8 mouse cellular contexts compared by ENCODE assay signal in the genomic region with DNA sequence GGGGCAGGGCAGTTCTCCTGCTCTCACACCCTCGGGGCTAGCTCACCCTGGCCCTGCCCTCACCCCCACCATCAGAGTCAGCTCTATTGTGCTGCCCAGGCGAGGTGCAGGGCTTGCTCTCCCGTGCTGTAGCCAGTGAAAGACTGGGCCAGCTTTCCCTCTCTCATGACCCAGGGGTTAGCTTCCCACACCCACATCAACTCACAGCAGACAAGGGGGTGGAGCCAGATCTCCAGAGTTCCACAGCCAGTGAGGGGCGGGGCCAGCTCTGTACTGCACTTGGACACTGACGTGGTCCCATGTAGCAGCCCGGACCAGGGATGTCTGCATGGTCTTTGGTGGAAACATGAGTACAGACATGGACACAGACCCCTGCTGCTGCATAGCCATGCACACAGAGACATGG. TPM values are rescaled to one million over a fixed set of nuclear protein-coding genes. Genes with fewer than 3 reads are reported as not detected.
DNase-seq lines count a peak whose midpoint lies in the region; ATAC-seq lines count a peak whose summit lies in the region.

No protein-coding gene starts in this region.

- no peaks in the 10 kb centered on the region for H3K9me3 ChIP-seq in heart, embryonic 14.5 days (ENCODE audit: control insufficient read depth, low read length)
- no peaks in the 10 kb centered on the region for H3K9me3 ChIP-seq in midbrain, embryonic 13.5 days

- H3K4me2 ChIP-seq in heart, embryonic 14.5 days (ENCODE audit: low read length): no peak overlapping the region
- H3K4me2 ChIP-seq in midbrain, embryonic 13.5 days (replicated peaks): no peak overlapping the region

- H3K4me3 ChIP-seq in heart, embryonic 14.5 days (ENCODE audit: control insufficient read depth in 1 of 2, insufficient read depth in 1 of 2, low read depth in 1 of 2, low read length in 2 of 2): no peak overlapping the region
- H3K4me3 ChIP-seq in midbrain, embryonic 13.5 days (replicated peaks): no peak overlapping the region

- peaks cover 10 to 12% of the 10 kb centered on the region in 2 experiments; a peak in 3 of 4 replicates for H3K4me1 ChIP-seq in heart, embryonic 14.5 days (ENCODE audit: control insufficient read depth in 2 of 2, insufficient read depth in 2 of 2, low read length in 2 of 2)
- H3K4me1 ChIP-seq in midbrain, embryonic 13.5 days (replicated peaks): peaks cover 8% of the 10 kb centered on the region

- H3K27me3 ChIP-seq in heart, embryonic 14.5 days (ENCODE audit: control insufficient read depth, insufficient read depth, low read length): no peaks in the 10 kb centered on the region
- no peaks in the 10 kb centered on the region for H3K27me3 ChIP-seq in midbrain, embryonic 13.5 days

- DNase-seq in ovary, postnatal 36 days (ENCODE audit: low spot score): peak; percentile 33
- DNase-seq in ovary, postnatal 14 days (ENCODE audit: low spot score): no peak
- peak; percentile 76 to 86 for DNase-seq in kidney, postnatal 4 days
- DNase-seq in cerebellum, postnatal 10 days: no peak
- no peak for DNase-seq in right cerebral cortex, adult 18-20 months
- DNase-seq in cerebellum, postnatal 25 days: no peak

- ATAC-seq in heart, embryonic 14.5 days (ENCODE audit: insufficient number of reproducible peaks, insufficient read depth, low FRiP score, low read depth): peak; percentile 74
- peak; percentile 72 for ATAC-seq in midbrain, embryonic 13.5 days

- H3K36me3 ChIP-seq in heart, embryonic 14.5 days (ENCODE audit: control insufficient read depth, insufficient read depth, low read length): no peaks in the 10 kb centered on the region
- no peaks in the 10 kb centered on the region for H3K36me3 ChIP-seq in midbrain, embryonic 13.5 days

- 23% methylated on average over 6 of the region's 6 CpGs for WGBS in heart, embryonic 14.5 days
- 17% methylated on average over 6 of the region's 6 CpGs for WGBS in midbrain, embryonic 13.5 days

- H3K9ac ChIP-seq in heart, embryonic 14.5 days (ENCODE audit: low read length): no peak overlapping the region
- no peak overlapping the region for H3K9ac ChIP-seq in midbrain, embryonic 13.5 days (replicated peaks)

- H3K27ac ChIP-seq in heart, embryonic 14.5 days (replicated peaks in 1 of 2; ENCODE audit: control insufficient read depth in 1 of 2, insufficient read depth in 1 of 2, low read depth in 2 of 2, low read length in 2 of 2): no peak overlapping the region
- no peak overlapping the region for H3K27ac ChIP-seq in midbrain, embryonic 13.5 days

RNA-seq across cellular contexts. Expression of a gene that starts 33.4 kb away (rescaled TPM):
- 4.1 and 4.3 TPM in 2 replicates for polyA plus RNA-seq in heart, embryonic 14.5 days (2014; fragmentation: Nextera tagmentation; extraction: Ambion mirVana)
- polyA plus RNA-seq in midbrain, embryonic 13.5 days (2015; fragmentation: Nextera tagmentation; extraction: Ambion mirVana): 4.6 and 6.4 TPM in 2 replicates

Comparison
In these comparisons a context has a peak if more than half of its experiments do, and no peak if none do; other contexts are left out.
1. DNase-seq: peak in ovary, postnatal 36 days (single experiment) and kidney, postnatal 4 days (2 of 2); none in ovary, postnatal 14 days (single experiment), cerebellum, postnatal 10 days (0 of 2), right cerebral cortex, adult 18-20 months (single experiment) and cerebellum, postnatal 25 days (0 of 2).